Mouse (Mus musculus) adrenal gland, postnatal 4 days (tissue): ENCODE measurements around the gene 5830473C10Rik. TPM values are rescaled to one million over a fixed set of nuclear protein-coding genes. Genes with fewer than 3 reads are reported as not detected.

Source experiments
- total RNA-seq, 2 experiments: library from RNA; stranded (reverse); gene quantifications; 2 replicates each; pipeline ENCODE4 v1.2.3; 2021

5830473C10Rik gene
- total RNA-seq, 2 experiments from 2014 or later, result 0.28 to 6.0 TPM

Other genes with a start within 250 kb of the 5830473C10Rik start
- gene Ankrd17, start 194.5 kb upstream of the 5830473C10Rik start, total RNA-seq, result 100 to 1,000 TPM; 113 to 129 TPM
- 1 to 10 TPM; 4.5 to 4.8 TPM for gene Gm9958, start 193.9 kb upstream of the 5830473C10Rik start, total RNA-seq
- gene Alb, start 100.2 kb upstream of the 5830473C10Rik start, total RNA-seq, result 1,000 to 10,000 TPM in 1 of 2 experiments, 100 to 1,000 TPM in 1; 169 to 6,544 TPM
- gene Afp, start 70.4 kb upstream of the 5830473C10Rik start, total RNA-seq, result 1,000 to 10,000 TPM in 1 of 2 experiments, 10 to 100 TPM in 1; 60.5 to 1,664 TPM
- gene Afm, start 42.2 kb upstream of the 5830473C10Rik start, total RNA-seq, result 10 to 100 TPM in 1 of 2 experiments, 1 to 10 TPM in 1; 6.8 to 47.3 TPM
- gene Rassf6, start 79.5 kb downstream of the 5830473C10Rik start, total RNA-seq, result 1 to 10 TPM; 1.5 to 4.3 TPM
- gene Cxcl5, start 198.3 kb downstream of the 5830473C10Rik start, total RNA-seq, result not detected
- gene Ppbp, start 207.4 kb downstream of the 5830473C10Rik start, total RNA-seq, result 10 to 100 TPM in 1 of 2 experiments, 1 to 10 TPM in 1; 2.2 to 14.0 TPM
- 10 to 100 TPM; 30.4 to 45.1 TPM for gene Pf4, start 211.3 kb downstream of the 5830473C10Rik start, total RNA-seq
- not detected for gene Cxcl3, start 225.0 kb downstream of the 5830473C10Rik start, total RNA-seq
- gene Cxcl15, start 233.4 kb downstream of the 5830473C10Rik start, total RNA-seq, result not detected